Mouse (Mus musculus): Measurements from ENCODE around the gene Ear10. TPM values are rescaled to one million over a fixed set of nuclear protein-coding genes. Genes with fewer than 3 reads are reported as not detected.
"Not testable (repeated sequence)": the region's sequence is repeated elsewhere in the genome, so short reads cannot be mapped to it uniquely, and the experiment has no call there.

Ear10 gene
- not detected in 2 replicates for polyA plus RNA-seq (2012; rRNA removed)

DNA sequence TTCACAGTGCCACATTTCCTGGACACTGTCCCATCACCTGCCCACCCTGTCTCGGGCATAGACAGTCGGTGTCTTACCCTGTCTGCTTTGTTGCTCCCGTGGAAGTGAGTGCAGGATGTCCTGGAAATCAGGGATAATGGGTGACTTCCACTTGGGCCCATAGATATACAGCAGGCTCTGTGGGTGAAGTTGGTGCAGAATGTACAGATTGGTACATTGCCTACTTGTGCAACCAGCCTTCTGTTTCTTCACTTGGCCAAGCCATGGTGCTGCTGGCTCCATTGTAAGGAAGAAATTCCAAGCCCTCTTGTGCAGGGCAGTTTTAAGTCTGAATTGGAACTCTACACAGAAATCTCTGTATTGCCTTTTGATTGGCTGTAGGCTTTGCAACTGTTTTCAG is at the start of gene Ear10:
Gene Ear10 (minus strand): TSS at position 101 of the 400 bp plus-strand sequence.
- not testable (repeated sequence) for DNase-seq (ENCODE audit: low read depth, low spot score)
- 80% methylated on average over 3 of the region's 3 CpGs for WGBS

DNA sequence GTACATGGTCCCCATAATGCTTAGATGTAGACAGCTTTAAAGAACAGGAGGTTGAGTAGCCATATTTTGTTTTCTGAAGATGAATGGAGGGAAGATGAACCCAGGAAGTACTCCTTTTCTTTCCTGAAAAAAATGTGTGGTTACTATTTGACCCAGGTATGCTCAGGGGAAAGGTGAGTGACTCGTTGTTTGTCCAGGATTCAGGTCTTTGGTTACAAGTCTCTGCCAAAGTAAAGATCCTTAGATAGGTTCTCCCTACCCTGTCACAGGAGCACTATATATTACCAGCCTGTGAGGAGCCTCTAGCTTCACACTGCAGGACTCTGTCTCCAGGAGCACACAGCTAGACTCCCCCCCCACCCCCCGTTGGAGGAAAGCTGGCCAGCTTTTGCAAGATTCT is 33.4 kb upstream of the Ear10 start, which contains the start of gene Ang5:
Gene Ang5 (plus strand): TSS at position 301 of the 400 bp plus-strand sequence.
- not testable (repeated sequence) for DNase-seq (ENCODE audit: low read depth, low spot score)
- no CpG with 5 or more reads among the region's 2 CpGs for WGBS

DNA sequence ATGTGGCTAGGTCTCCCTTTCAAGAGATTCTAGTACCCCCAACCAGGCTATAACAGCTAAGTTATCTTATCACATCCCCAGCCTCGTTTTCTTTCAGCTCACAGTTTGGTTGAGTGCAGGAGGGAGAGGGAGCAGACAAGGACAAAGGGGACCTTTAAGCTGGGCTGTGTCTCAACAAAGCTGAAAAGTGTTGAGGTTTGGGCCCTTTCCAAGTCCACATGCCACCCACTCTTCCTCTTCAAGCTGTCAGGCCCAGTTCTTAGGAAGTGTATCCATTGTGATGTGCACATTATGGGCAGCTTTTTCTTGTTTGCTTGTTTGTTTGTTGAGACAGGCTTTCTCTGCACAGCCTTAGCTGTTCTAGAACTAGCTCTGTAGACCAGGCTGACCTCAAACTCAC is 31.7 kb upstream of the Ear10 start:
- WGBS: no CpG with 5 or more reads among the region's 1 CpGs

DNA sequence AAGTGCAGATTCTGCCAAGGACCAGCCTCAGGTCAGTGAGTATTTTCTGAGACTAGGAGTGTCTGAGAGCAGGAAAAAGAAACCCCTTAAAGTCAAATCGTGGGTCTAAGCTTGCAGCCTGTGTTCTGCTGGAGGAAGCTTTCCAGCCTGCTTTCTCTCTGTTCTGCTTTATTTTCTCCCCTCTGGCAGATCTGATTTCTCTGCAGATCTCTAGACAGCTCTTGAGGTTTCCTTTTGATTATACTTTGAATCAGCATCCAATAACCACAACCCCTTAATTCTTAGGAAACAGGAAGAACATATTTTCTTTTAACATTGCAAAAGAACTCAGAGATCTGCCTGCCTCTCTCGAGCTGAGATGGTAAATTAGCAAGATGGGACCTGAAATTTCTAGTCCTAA is 30.0 kb upstream of the Ear10 start:
- not testable (repeated sequence) for DNase-seq (ENCODE audit: low read depth, low spot score)
- 32% methylated on average over 2 of the region's 2 CpGs for WGBS

More for the DNA sequence above, 31.7 kb upstream of the Ear10 start:
- not testable (repeated sequence) for DNase-seq (ENCODE audit: low read depth, low spot score)

DNA sequence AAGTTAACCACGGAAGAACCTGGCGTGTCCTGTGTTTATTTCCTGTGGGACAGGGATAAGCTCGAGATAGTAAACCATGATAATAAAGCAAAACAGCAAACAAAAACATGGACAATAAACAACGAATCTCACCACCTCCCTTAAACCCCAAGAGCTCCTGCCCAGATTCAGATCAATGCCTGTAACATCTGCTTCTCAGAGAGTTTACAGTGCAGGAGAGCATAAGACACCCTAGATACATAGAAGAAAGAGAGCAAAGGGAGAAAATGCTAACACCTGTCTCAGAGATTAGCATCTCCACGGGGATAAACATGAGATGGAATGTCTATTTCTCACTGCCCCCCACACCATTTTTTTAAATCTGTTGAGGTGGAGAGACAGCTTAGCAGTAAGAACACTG is 10.0 kb upstream of the Ear10 start:
- 37% methylated on average over 5 of the region's 5 CpGs for WGBS
- DNase-seq (ENCODE audit: low read depth, low spot score): not testable (repeated sequence)

DNA sequence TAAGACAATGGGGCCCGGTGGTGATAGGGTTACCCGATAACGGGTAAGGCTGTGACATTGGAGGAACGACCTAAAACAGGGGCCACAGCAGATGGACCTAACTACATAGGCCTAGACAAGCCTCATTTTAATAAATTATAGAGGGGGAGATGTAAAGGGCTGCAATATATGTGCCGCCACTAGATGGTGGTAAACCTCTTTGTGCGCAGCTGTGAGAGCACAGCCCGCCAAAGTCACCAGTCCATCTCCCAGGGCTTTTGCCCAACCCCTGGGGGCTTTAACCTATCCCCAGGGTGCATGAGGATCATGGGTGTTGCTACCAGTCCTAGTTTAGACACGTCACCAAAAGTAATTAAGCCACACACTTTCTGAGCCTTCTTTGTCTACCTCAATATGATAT is 9.6 kb upstream of the Ear10 start:
- WGBS: 18% methylated on average over 8 of the region's 8 CpGs
- DNase-seq (ENCODE audit: low read depth, low spot score): not testable (repeated sequence)

DNA sequence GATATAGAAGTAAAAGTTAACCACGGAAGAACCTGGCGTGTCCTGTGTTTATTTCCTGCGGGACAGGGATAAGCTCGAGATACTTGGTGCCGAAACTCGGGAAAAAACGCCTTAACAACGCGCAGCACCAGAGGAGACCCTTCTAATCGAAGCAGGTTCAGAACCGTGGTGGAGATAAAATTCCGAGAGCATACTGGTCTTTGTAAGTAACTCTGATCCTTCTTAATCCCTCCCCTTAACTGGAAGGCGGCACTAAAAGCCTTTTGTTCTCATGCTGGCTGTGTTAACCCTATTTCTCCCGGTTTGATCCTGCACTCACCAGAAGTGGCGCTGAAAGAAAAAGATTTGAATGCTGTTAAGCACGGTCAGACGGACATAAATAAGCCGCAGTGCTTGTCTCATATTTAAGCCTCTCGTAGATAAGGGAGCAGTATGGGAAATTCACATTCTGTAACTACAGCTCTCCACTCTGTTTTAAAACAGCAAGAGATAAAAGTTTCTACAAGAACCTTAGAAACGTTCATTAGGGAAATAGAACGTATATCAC is 2.1 kb upstream of the Ear10 start:
- peak; percentile 25 for DNase-seq (ENCODE audit: low read depth, low spot score)
- WGBS: 5% methylated on average over 21 of the region's 21 CpGs

DNA sequence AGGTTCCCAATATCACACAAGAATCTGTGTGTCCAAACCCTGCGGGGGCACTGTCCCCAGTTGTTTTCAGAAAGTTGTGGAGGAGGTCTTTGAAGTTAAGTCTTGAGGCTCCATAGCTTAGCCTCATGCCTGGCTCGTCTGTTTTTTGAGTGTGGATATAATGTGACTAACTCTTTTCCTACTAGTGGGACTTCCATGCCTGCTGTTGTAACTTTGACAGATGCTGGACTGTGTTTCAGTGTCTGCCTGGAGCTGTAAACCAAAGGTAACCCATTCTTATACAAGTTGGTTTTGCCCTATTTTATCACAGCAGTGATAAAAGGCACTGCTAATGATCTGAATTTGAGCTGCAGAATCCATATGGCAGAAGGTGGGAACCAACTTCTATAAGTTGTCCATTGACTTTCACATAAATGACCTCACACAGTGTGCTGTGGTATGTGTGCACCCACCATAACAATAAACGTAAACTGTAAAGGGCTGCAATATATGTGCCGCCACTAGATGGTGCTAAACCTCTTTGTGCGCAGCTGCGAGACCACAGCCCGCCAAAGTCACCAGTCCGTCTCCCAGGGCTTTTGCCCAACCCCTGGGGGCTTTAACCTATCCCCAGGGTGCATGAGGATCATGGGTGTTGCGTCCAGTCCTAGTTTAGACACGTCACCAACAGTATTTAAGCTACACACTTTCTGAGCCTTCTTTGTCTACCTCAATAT is 1.5 kb upstream of the Ear10 start, which contains the start of gene Gm8113:
Gene Gm8113 (plus strand): TSS at position 703 of the 716 bp plus-strand sequence.
- WGBS: 8% methylated on average over 10 of the region's 10 CpGs

DNA sequence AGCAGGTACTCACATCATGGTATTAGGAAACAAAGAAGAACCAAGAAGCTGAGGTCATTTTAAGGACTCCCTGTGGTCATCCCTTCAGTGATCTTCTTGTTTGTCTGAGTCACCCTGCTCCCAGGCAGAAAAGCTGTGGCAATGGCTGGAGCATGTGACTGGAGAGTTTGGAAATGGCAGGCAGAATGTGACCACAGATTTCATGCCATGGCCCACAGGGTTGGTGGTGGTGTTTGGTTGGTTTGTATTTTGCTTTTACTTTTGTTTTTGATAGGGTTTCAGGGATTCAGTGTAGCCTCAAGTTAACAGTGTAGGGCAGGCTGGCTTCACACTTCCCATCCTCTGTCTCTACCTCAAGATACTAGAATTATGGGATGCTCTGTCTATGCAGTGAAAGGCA is 5.1 kb downstream of the Ear10 start:
- DNase-seq (ENCODE audit: low read depth, low spot score): not testable (repeated sequence)

More for the DNA sequence above, 1.5 kb upstream of the Ear10 start, which contains the start of gene Gm8113:
- DNase-seq (ENCODE audit: low read depth, low spot score): peak; percentile 13

DNA sequence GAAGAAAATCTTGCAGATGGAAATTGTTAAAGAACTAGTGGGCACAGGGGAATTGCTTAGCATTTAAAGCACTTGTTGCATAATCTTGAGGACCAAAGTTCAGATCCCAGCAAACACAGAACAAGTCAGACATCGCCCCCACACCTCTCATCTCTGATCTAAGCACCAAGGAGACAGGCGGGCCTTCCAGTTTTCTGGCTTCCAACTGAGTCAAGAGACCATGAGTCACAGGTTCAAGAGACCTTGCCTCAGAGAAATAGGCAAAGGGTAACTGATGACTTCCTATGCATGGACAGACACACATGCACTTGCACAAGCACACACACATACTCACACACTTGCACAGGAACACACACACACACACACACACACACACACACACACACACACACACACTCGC is 24.8 kb downstream of the Ear10 start:
- 57% methylated on average over 3 of the region's 3 CpGs for WGBS
- not testable (repeated sequence) for DNase-seq (ENCODE audit: low read depth, low spot score)

DNA sequence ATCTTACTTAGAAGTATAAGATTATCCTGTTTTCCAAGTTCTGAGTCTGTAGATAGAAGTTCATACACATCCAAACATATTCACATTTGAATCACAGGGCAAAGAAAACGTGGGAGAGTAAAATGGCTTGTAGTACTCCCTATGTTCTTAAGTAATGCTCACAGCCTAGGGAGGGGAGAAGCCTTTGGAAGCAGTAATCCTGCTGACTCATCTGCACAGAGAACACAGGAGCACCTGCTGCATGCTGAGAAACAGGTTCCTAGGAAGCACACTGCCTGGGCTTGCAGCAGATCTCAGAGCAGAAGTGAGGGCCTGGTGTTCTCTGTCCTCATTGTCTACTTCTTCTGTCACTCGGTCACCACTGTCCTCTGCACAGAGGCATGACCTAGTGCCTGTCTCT is 28.0 kb downstream of the Ear10 start:
- WGBS: 48% methylated on average over 2 of the region's 2 CpGs
- not testable (repeated sequence) for DNase-seq (ENCODE audit: low read depth, low spot score)

DNA sequence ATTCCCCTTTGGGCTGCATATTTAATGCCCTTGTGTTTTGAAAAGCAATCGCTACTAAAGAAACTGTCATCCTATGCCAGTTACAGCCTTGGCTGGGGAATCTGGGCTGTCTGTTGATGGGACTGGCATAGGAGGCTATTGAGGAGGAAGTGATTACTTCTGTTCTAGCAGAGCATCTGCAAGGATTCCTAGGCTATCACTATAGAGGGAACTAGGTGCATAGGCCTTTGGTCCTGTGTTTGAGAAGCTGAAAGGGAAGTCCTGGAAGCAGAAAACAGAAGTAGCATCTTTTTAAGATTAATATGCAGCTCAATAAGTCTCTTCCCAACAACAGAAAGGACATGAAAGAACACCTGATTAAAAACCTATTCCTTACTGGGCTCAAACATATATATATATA is 32.1 kb downstream of the Ear10 start:
- 80% methylated on average over 1 of the region's 1 CpGs for WGBS
- DNase-seq (ENCODE audit: low read depth, low spot score): not testable (repeated sequence)

DNA sequence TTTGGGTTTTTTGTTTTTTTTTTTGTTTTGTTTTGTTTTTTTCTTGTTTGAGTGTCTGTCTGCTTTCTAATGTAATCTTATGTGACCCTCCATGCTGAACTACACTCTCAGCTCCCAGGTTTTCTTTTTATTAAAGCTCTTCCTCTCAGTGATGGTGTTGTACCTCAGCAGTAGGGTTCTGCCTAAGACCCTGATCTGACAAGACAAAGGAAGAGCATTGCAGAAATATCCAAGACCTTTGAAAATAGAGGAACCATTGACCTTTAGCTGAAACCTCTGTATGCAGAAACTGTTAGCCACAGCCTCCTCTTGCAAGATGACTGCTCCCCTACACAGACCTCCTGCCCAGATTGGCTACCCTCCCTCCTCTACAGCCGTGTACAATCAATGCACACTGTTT is 37.1 kb downstream of the Ear10 start:
- WGBS: 50% methylated on average over 1 of the region's 1 CpGs

DNA sequence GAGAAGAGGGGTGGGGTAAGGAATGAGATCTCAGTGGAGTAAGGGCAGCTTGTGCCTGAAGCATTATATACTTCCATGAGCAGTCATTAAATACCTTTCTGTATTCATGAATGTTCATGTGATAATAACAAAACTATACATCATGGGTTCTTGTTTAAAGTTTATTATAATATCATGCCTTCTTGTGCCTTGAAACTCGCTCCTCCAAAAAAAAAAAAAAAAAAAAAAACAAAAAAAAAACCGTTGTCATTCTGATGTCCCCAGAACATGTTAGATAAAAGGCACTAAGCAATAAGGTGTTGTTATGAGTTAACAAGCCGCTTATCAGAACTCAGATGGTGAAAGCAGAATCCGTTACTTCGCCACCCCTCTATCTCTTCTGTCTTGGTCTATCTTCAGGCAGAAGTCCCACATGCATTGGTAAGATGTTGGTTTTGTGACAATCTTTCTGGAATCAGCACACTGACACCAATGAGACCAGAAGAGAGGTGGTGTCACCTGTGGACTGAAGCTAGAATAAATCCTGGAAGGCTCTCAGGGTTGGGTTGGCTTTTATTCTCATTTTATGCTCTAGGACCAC is 43.3 kb downstream of the Ear10 start:
- DNase-seq (ENCODE audit: low read depth, low spot score): not testable (repeated sequence)
- 86% methylated on average over 5 of the region's 5 CpGs for WGBS

More for the DNA sequence above, 37.1 kb downstream of the Ear10 start:
- not testable (repeated sequence) for DNase-seq (ENCODE audit: low read depth, low spot score)

DNA sequence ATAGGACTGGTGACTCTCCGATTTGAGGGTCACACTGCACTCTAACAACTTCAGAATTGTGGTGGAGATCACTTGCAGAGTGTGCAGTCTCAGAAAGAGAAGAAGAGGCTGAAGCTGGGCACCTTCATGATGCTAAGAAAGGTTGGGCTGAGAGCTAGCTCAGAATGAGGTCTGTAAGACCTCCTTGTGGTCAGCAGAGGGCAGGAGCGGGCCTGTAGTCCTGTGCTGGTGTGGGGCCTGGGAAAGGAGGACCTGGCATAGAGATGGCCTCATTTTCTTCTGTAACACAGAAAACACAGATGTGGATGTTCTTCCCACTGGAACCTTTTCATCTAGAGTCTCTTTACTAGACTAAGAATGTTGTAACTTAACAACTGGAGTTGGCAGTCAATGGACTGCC is 45.6 kb downstream of the Ear10 start:
- not testable (repeated sequence) for DNase-seq (ENCODE audit: low read depth, low spot score)
- 41% methylated on average over 1 of the region's 2 CpGs for WGBS

DNA sequence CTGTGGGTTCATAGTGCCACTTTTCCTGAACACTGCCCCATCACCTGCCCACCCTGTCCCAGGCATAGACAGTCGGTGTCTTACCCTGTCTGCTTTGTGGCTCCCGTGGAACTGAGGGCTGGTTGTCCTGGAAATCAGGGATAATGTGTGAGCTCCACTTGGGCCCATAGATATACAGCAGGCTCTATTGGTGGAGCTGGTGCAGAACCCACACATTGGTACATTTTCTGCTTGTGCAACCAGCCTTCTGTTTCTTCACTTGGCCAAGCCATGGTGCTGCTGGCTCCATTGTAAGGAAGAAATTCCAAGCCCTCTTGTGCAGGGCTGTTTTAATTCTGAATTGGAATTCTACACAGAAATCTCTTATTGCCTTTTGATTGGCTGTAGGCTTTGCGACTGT is 47.9 kb downstream of the Ear10 start, which contains the start of gene Ear1:
Gene Ear1 (minus strand): TSS at position 101 of the 400 bp plus-strand sequence.
- DNase-seq (ENCODE audit: low read depth, low spot score): not testable (repeated sequence)
- 88% methylated on average over 3 of the region's 3 CpGs for WGBS

DNA sequence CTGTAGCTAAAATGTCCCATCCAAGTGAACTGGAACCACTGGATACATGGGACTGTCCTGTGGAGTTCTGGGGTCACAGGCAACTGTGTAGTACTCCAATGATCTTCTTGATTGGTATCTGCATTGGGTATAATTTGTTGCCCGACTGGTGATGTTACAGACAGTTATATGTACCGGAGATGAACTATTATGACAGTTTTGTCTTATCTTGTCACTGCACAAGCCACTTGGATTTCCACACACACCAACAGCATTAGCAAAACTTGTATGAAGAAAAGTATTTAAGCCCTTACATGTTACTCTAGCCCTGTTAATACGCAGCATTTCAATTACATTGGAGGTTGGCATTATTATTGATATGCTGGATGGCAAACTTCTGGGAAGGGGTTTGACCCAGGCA is 48.5 kb downstream of the Ear10 start:
- 84% methylated on average over 3 of the region's 3 CpGs for WGBS
- not testable (repeated sequence) for DNase-seq (ENCODE audit: low read depth, low spot score)
